Mouse (Mus musculus) forebrain, embryonic 14.5 days (tissue): ENCODE data around the gene Spata17. TPM values are rescaled to one million over a fixed set of nuclear protein-coding genes. Genes with fewer than 3 reads are reported as not detected.
A peak's percentile ranks its signal among the peaks of the same experiment; 100 is the strongest.

Experiments used
- ATAC-seq: fragments of 200-750 bp; cut with Nextera tagmentation; 2 replicates; pipeline ENCODE4 v1.8.0; 2017; ENCODE audit warnings: mild to moderate bottlenecking, moderate library complexity
- DNase-seq: peaks from one replicate; pipeline ENCODE4 v3.0.0-alpha.2; 2015; ENCODE audit warnings: low spot score
- H3K27ac ChIP-seq: fragments of 300-500 bp; sonication (generic); 2 replicates; pipeline ENCODE4 v1.5.1; 2014; ENCODE audit warnings: low read depth, mild to moderate bottlenecking, control low read depth, low read length, moderate library complexity
- H3K27me3 ChIP-seq: fragments of 300-500 bp; sonication (generic); replicated peaks from 2 replicates; pipeline ENCODE4 v1.6.1; 2014; ENCODE audit warnings: low read length, control low read depth, mixed read lengths; ENCODE audit not compliant: control insufficient read depth, insufficient read depth
- H3K36me3 ChIP-seq: fragments of 300-500 bp; sonication (generic); 2 replicates; pipeline ENCODE4 v1.6.1; 2014; ENCODE audit warnings: low read length, control low read depth; ENCODE audit not compliant: control insufficient read depth, insufficient read depth
- H3K4me1 ChIP-seq: fragments of 300-500 bp; sonication (generic); 2 replicates; pipeline ENCODE4 v1.6.1; 2014; ENCODE audit warnings: antibody characterized with exemption, low read length, control low read depth; ENCODE audit not compliant: control insufficient read depth, insufficient read depth
- H3K4me2 ChIP-seq: fragments of 300-500 bp; sonication (generic); 2 replicates; pipeline ENCODE4 v1.6.1; 2014; ENCODE audit warnings: mild to moderate bottlenecking, control low read depth, low read length
- H3K4me3 ChIP-seq: fragments of 300-500 bp; sonication (generic); 2 replicates; pipeline ENCODE4 v1.5.1; 2014; ENCODE audit warnings: low read depth, low read length, control low read depth
- H3K9ac ChIP-seq: fragments of 300-500 bp; sonication (generic); 2 replicates; pipeline ENCODE4 v1.6.1; 2014; ENCODE audit warnings: mild to moderate bottlenecking, low read length, control low read depth, moderate library complexity
- H3K9me3 ChIP-seq: fragments of 300-500 bp; sonication (generic); replicated peaks from 2 replicates; pipeline ENCODE4 v1.6.1; 2016; ENCODE audit warnings: low read length, control low read depth, mixed read lengths; ENCODE audit not compliant: control insufficient read depth
- whole genome bisulfite sequencing: fragments of 180-500 bp; shearing (Covaris S2); extraction: QIAGEN DNeasy Blood & Tissue Kit; methylation state at CpG from one replicate; pipeline ENCODE4 v1.1.7; 2014; 5-methylcytosine and 5-hydroxymethylcytosine counted together
- polyA plus RNA-seq: library from polyadenylated mRNA; unstranded; fragments of >200 nt; fragmentation: Nextera tagmentation; extraction: Ambion mirVana; gene quantifications from 2 replicates; pipeline ENCODE4 v1.2.1, GENCODE M21; 2014

The Spata17 gene
- 0.79 and 1.3 TPM in 2 replicates for polyA plus RNA-seq

- peak within 1 kb of the TSS; percentile 63 for H3K27ac ChIP-seq
- peak within 1 kb of the TSS; percentile 89 for H3K4me3 ChIP-seq
- peak; percentile 87 for DNase-seq
- peak; percentile 97 for ATAC-seq
- peak within 1 kb of the TSS; percentile 69 for H3K9ac ChIP-seq
- H3K36me3 ChIP-seq = no peaks in the 10 kb centered on the region
- H3K9me3 ChIP-seq = no peaks in the 10 kb centered on the region
- peak within 1 kb of the TSS; percentile 87 for H3K4me2 ChIP-seq
- WGBS = 1% methylated on average over 58 of the region's 58 CpGs
- H3K4me1 ChIP-seq = peaks cover 4% of the 10 kb centered on the region; the same call in 1 of the 2 replicates
- no peaks in the 10 kb centered on the region for H3K27me3 ChIP-seq
These were observed at the start of gene Spata17, which contains the start of gene Gpatch2 for GRCm38 (mm10) chr1:187215181-187216116. Spata17 (minus strand) TSS chr1:187215465. Gpatch2 (plus strand) TSS chr1:187215508.

GRCm38 (mm10) chr1:187258756-187259155 lies 43.5 kb upstream of the Spata17 start:
- H3K27ac ChIP-seq = no peak overlapping the region
- H3K4me1 ChIP-seq = peaks cover 2% of the 10 kb centered on the region; the same call in 1 of the 2 replicates
- ATAC-seq (no peak), DNase-seq (no peak)
- H3K27me3 ChIP-seq = no peaks in the 10 kb centered on the region
- H3K36me3 ChIP-seq = no peaks in the 10 kb centered on the region
- H3K9ac ChIP-seq = no peak overlapping the region
- 82% methylated on average over 4 of the region's 4 CpGs for whole genome bisulfite sequencing
- no peak overlapping the region for H3K4me2 ChIP-seq
- no peaks in the 10 kb centered on the region for H3K9me3 ChIP-seq
- no peak overlapping the region for H3K4me3 ChIP-seq

GRCm38 (mm10) chr1:187250741-187251262 lies 35.5 kb upstream of the Spata17 start:
- peak; percentile 29; the same call in 1 of the 2 replicates for ATAC-seq

GRCm38 (mm10) chr1:187244734-187245133 lies 29.5 kb upstream of the Spata17 start:
- no peak overlapping the region for H3K4me2 ChIP-seq
- H3K4me3 ChIP-seq = no peak overlapping the region
- no peaks in the 10 kb centered on the region for H3K27me3 ChIP-seq
- no peak overlapping the region for H3K9ac ChIP-seq
- no peaks in the 10 kb centered on the region for H3K36me3 ChIP-seq
- no peak for ATAC-seq
- no peaks in the 10 kb centered on the region for H3K4me1 ChIP-seq
- no peak overlapping the region for H3K27ac ChIP-seq
- H3K9me3 ChIP-seq = no peaks in the 10 kb centered on the region
- 90% methylated on average over 5 of the region's 5 CpGs for WGBS
- no peak for DNase-seq

More at GRCm38 (mm10) chr1:187250741-187251262, 35.5 kb upstream of the Spata17 start:
- Histone ChIP-seq H3K4me2 (no peak overlapping the region), H3K9me3 (no peaks in the 10 kb centered on the region), H3K9ac (no peak overlapping the region), H3K27ac (no peak overlapping the region), H3K4me1 (no peaks in the 10 kb centered on the region), H3K4me3 (no peak overlapping the region), H3K36me3 (no peaks in the 10 kb centered on the region), H3K27me3 (no peaks in the 10 kb centered on the region)
- no peak for DNase-seq
- 100% methylated on average over 1 of the region's 1 CpGs for WGBS

- Histone ChIP-seq H3K4me2 (no peak overlapping the region), H3K36me3 (peaks cover 4% of the 10 kb centered on the region; the same call in 1 of the 2 replicates), H3K9ac (no peak overlapping the region), H3K4me1 (no peaks in the 10 kb centered on the region), H3K4me3 (no peak overlapping the region), H3K9me3 (no peaks in the 10 kb centered on the region), H3K27me3 (no peaks in the 10 kb centered on the region), H3K27ac (no peak overlapping the region)
- WGBS = 94% methylated on average over 5 of the region's 5 CpGs
- DNase-seq = no peak
- ATAC-seq = no peak
These were observed 26.1 kb upstream of the Spata17 start for GRCm38 (mm10) chr1:187241329-187241728.

GRCm38 (mm10) chr1:187240304-187240703 lies 25.0 kb upstream of the Spata17 start:
- WGBS = 98% methylated on average over 3 of the region's 3 CpGs
- H3K4me3 ChIP-seq = no peak overlapping the region
- H3K36me3 ChIP-seq = peaks cover 10% of the 10 kb centered on the region; the same call in 1 of the 2 replicates
- DNase-seq (no peak), ATAC-seq (no peak)
- no peak overlapping the region for H3K4me2 ChIP-seq
- no peak overlapping the region for H3K9ac ChIP-seq
- H3K27me3 ChIP-seq = no peaks in the 10 kb centered on the region
- H3K27ac ChIP-seq = no peak overlapping the region
- H3K9me3 ChIP-seq = no peaks in the 10 kb centered on the region
- no peaks in the 10 kb centered on the region for H3K4me1 ChIP-seq

GRCm38 (mm10) chr1:187238061-187238460 lies 22.8 kb upstream of the Spata17 start:
- Histone ChIP-seq H3K9ac (no peak overlapping the region), H3K4me2 (no peak overlapping the region), H3K27ac (no peak overlapping the region), H3K9me3 (no peaks in the 10 kb centered on the region), H3K4me1 (no peaks in the 10 kb centered on the region), H3K36me3 (peaks cover 18% of the 10 kb centered on the region; the same call in 1 of the 2 replicates), H3K27me3 (no peaks in the 10 kb centered on the region), H3K4me3 (no peak overlapping the region)
- ATAC-seq (no peak), DNase-seq (no peak)
- WGBS = 85% methylated on average over 4 of the region's 4 CpGs

- Histone ChIP-seq H3K36me3 (peaks cover 18% of the 10 kb centered on the region; the same call in 1 of the 2 replicates), H3K4me1 (no peaks in the 10 kb centered on the region), H3K27me3 (no peaks in the 10 kb centered on the region), H3K4me3 (no peak overlapping the region), H3K27ac (no peak overlapping the region), H3K9me3 (no peaks in the 10 kb centered on the region), H3K9ac (no peak overlapping the region), H3K4me2 (no peak overlapping the region)
- ATAC-seq (no peak), DNase-seq (no peak)
- WGBS = 90% methylated on average over 6 of the region's 6 CpGs
These were observed 21.0 kb upstream of the Spata17 start for GRCm38 (mm10) chr1:187236296-187236695.
